Mouse (Mus musculus) heart, embryonic 15.5 days (tissue): ENCODE measurements around the gene Col20a1. TPM values are rescaled to one million over a fixed set of nuclear protein-coding genes. Genes with fewer than 3 reads are reported as not detected.
A peak's percentile ranks its signal among the peaks of the same experiment; 100 is the strongest.

ENCODE experiments used
- ATAC-seq: fragments of 200-750 bp; cut with Nextera tagmentation; replicated peaks from 2 replicates; pipeline ENCODE4 v1.8.0; 2017; ENCODE audit warnings: low read depth, moderate TSS enrichment; ENCODE audit not compliant: insufficient number of reproducible peaks, insufficient read depth, low FRiP score
- H3K27ac ChIP-seq: fragments of 300-500 bp; sonication (generic); 2 replicates; pipeline ENCODE4 v1.5.1; 2015; ENCODE audit warnings: mild to moderate bottlenecking, inconsistent platforms
- H3K27me3 ChIP-seq: fragments of 300-500 bp; sonication (generic); 2 replicates; pipeline ENCODE4 v1.6.1; 2015; ENCODE audit warnings: inconsistent platforms
- H3K36me3 ChIP-seq: fragments of 300-500 bp; sonication (generic); 2 replicates; pipeline ENCODE4 v1.6.1; 2015; ENCODE audit warnings: mild to moderate bottlenecking, inconsistent platforms
- H3K4me1 ChIP-seq: fragments of 300-500 bp; sonication (generic); replicated peaks from 2 replicates; pipeline ENCODE4 v1.6.1; 2015; ENCODE audit warnings: inconsistent platforms
- H3K4me2 ChIP-seq: fragments of 300-500 bp; sonication (generic); 2 replicates; pipeline ENCODE4 v1.6.1; 2015; ENCODE audit warnings: inconsistent platforms, mild to moderate bottlenecking, moderate library complexity
- H3K4me3 ChIP-seq: fragments of 300-500 bp; sonication (generic); 2 replicates; pipeline ENCODE4 v1.5.1; 2015; ENCODE audit warnings: mild to moderate bottlenecking, inconsistent platforms
- H3K9ac ChIP-seq: fragments of 300-500 bp; sonication (generic); 2 replicates; pipeline ENCODE4 v1.6.1; 2015; ENCODE audit warnings: mild to moderate bottlenecking, inconsistent platforms
- H3K9me3 ChIP-seq: fragments of 300-500 bp; sonication (generic); replicated peaks from 2 replicates; pipeline ENCODE4 v1.6.1; 2016; ENCODE audit warnings: inconsistent platforms
- WGBS: fragments of 180-500 bp; shearing (Covaris S2); methylation state at CpG from one replicate; pipeline ENCODE4 v1.1.7; 2015; ENCODE audit warnings: mixed read lengths; 5-methylcytosine and 5-hydroxymethylcytosine counted together
- polyA plus RNA-seq: library from polyadenylated mRNA; unstranded; fragments of >200 nt; fragmentation: Nextera tagmentation; extraction: Ambion mirVana; gene quantifications from 2 replicates; pipeline ENCODE4 v1.2.1, GENCODE M21; 2015

Gene Col20a1
- polyA plus RNA-seq, 1 experiment from 2014 or later: 0.04 TPM

GRCm38 (mm10) chr2:180996436-180996835, 10.1 kb downstream of the Col20a1 start:
- no peaks in the 10 kb centered on the region for H3K9me3 ChIP-seq
- WGBS: 9% methylated on average over 5 of the region's 5 CpGs
- H3K27me3 ChIP-seq: peaks cover 20% of the 10 kb centered on the region
- ATAC-seq: no peak
- H3K9ac ChIP-seq: no peak overlapping the region
- no peaks in the 10 kb centered on the region for H3K36me3 ChIP-seq
- H3K4me3 ChIP-seq: no peak overlapping the region
- no peak overlapping the region for H3K4me2 ChIP-seq
- no peak overlapping the region for H3K27ac ChIP-seq
- H3K4me1 ChIP-seq: no peaks in the 10 kb centered on the region

- Histone ChIP-seq H3K4me3 (no peak overlapping the region), H3K27ac (no peak overlapping the region), H3K4me1 (no peaks in the 10 kb centered on the region), H3K36me3 (no peaks in the 10 kb centered on the region), H3K4me2 (no peak overlapping the region), H3K9me3 (no peaks in the 10 kb centered on the region), H3K9ac (no peak overlapping the region), H3K27me3 (peaks cover 20% of the 10 kb centered on the region)
- 59% methylated on average over 3 of the region's 3 CpGs for WGBS
- no peak for ATAC-seq
Observed at GRCm38 (mm10) chr2:180996905-180997304, 10.6 kb downstream of the Col20a1 start.

GRCm38 (mm10) chr2:181007054-181007453, 20.7 kb downstream of the Col20a1 start:
- WGBS: 69% methylated on average over 4 of the region's 4 CpGs

GRCm38 (mm10) chr2:181008339-181008738, 22.0 kb downstream of the Col20a1 start:
- WGBS: 77% methylated on average over 5 of the region's 5 CpGs

More at GRCm38 (mm10) chr2:181007054-181007453, 20.7 kb downstream of the Col20a1 start:
- Histone ChIP-seq H3K27ac (no peak overlapping the region), H3K9ac (no peak overlapping the region), H3K27me3 (peaks cover 30% of the 10 kb centered on the region), H3K36me3 (no peaks in the 10 kb centered on the region), H3K4me2 (no peak overlapping the region), H3K4me3 (no peak overlapping the region), H3K4me1 (no peaks in the 10 kb centered on the region), H3K9me3 (no peaks in the 10 kb centered on the region)
- ATAC-seq: no peak

GRCm38 (mm10) chr2:181031406-181031934, 45.1 kb downstream of the Col20a1 start:
- no peaks in the 10 kb centered on the region for H3K9me3 ChIP-seq
- H3K27ac ChIP-seq: no peak overlapping the region
- no peaks in the 10 kb centered on the region for H3K36me3 ChIP-seq
- peaks cover 87% of the 10 kb centered on the region for H3K27me3 ChIP-seq
- no peak overlapping the region for H3K9ac ChIP-seq
- H3K4me2 ChIP-seq: no peak overlapping the region
- H3K4me3 ChIP-seq: no peak overlapping the region
- ATAC-seq: no peak
- H3K4me1 ChIP-seq: peaks cover 15% of the 10 kb centered on the region
- WGBS: 76% methylated on average over 11 of the region's 11 CpGs

More at GRCm38 (mm10) chr2:181008339-181008738, 22.0 kb downstream of the Col20a1 start:
- Histone ChIP-seq H3K4me1 (no peaks in the 10 kb centered on the region), H3K36me3 (no peaks in the 10 kb centered on the region), H3K4me3 (no peak overlapping the region), H3K27ac (no peak overlapping the region), H3K4me2 (no peak overlapping the region), H3K9ac (no peak overlapping the region), H3K27me3 (peaks cover 39% of the 10 kb centered on the region), H3K9me3 (no peaks in the 10 kb centered on the region)
- no peak for ATAC-seq

GRCm38 (mm10) chr2:181032407-181032806, 46.1 kb downstream of the Col20a1 start:
- ATAC-seq: no peak
- no peaks in the 10 kb centered on the region for H3K36me3 ChIP-seq
- H3K27me3 ChIP-seq: peaks cover 96% of the 10 kb centered on the region
- H3K4me1 ChIP-seq: peaks cover 15% of the 10 kb centered on the region
- 29% methylated on average over 5 of the region's 5 CpGs for WGBS
- no peaks in the 10 kb centered on the region for H3K9me3 ChIP-seq
- H3K4me3 ChIP-seq: no peak overlapping the region
- H3K27ac ChIP-seq: no peak overlapping the region
- no peak overlapping the region for H3K4me2 ChIP-seq
- no peak overlapping the region for H3K9ac ChIP-seq

GRCm38 (mm10) chr2:181033310-181033709, 47.0 kb downstream of the Col20a1 start:
- Histone ChIP-seq H3K4me1 (peaks cover 15% of the 10 kb centered on the region), H3K9me3 (no peaks in the 10 kb centered on the region), H3K9ac (no peak overlapping the region), H3K27me3 (peaks cover 96% of the 10 kb centered on the region), H3K4me2 (no peak overlapping the region), H3K4me3 (no peak overlapping the region), H3K27ac (no peak overlapping the region), H3K36me3 (no peaks in the 10 kb centered on the region)
- 24% methylated on average over 6 of the region's 6 CpGs for WGBS
- no peak for ATAC-seq

- Histone ChIP-seq H3K27ac (no peak overlapping the region), H3K9me3 (no peaks in the 10 kb centered on the region), H3K9ac (no peak overlapping the region), H3K4me2 (no peak overlapping the region), H3K27me3 (peaks cover 96% of the 10 kb centered on the region), H3K36me3 (no peaks in the 10 kb centered on the region), H3K4me3 (no peak overlapping the region), H3K4me1 (peaks cover 27% of the 10 kb centered on the region)
- ATAC-seq: no peak
- 77% methylated on average over 7 of the region's 7 CpGs for WGBS
Observed at GRCm38 (mm10) chr2:181035186-181035585, 48.9 kb downstream of the Col20a1 start.

- Histone ChIP-seq H3K4me2 (no peak overlapping the region), H3K4me3 (no peak overlapping the region), H3K27me3 (peaks cover 96% of the 10 kb centered on the region), H3K36me3 (no peaks in the 10 kb centered on the region), H3K27ac (no peak overlapping the region), H3K4me1 (peaks cover 27% of the 10 kb centered on the region), H3K9ac (no peak overlapping the region), H3K9me3 (no peaks in the 10 kb centered on the region)
- WGBS: 63% methylated on average over 6 of the region's 6 CpGs
- no peak for ATAC-seq
Observed at GRCm38 (mm10) chr2:181036561-181036960, 50.2 kb downstream of the Col20a1 start.

GRCm38 (mm10) chr2:181038644-181039355, 52.5 kb downstream of the Col20a1 start:
- no peak overlapping the region for H3K27ac ChIP-seq
- H3K27me3 ChIP-seq: peaks cover 98% of the 10 kb centered on the region
- no peaks in the 10 kb centered on the region for H3K36me3 ChIP-seq
- WGBS: under 1% methylated on average over 57 of the region's 63 CpGs
- H3K4me1 ChIP-seq: peaks cover 13% of the 10 kb centered on the region
- no peaks in the 10 kb centered on the region for H3K9me3 ChIP-seq
- H3K4me3 ChIP-seq: peak overlapping the region; percentile 51
- H3K9ac ChIP-seq: peak overlapping the region; percentile 33
- ATAC-seq: no peak
- H3K4me2 ChIP-seq: peak overlapping the region; percentile 90

GRCm38 (mm10) chr2:181039356-181039680, 53.0 kb downstream of the Col20a1 start:
- Histone ChIP-seq H3K4me1 (peaks cover 12% of the 10 kb centered on the region), H3K36me3 (no peaks in the 10 kb centered on the region), H3K4me3 (peak overlapping the region; percentile 51), H3K9ac (peak overlapping the region; percentile 33; the same call in 1 of the 2 replicates), H3K9me3 (no peaks in the 10 kb centered on the region), H3K4me2 (peak overlapping the region; percentile 90), H3K27ac (no peak overlapping the region), H3K27me3 (peaks cover 93% of the 10 kb centered on the region)
- ATAC-seq: no peak
- WGBS: 1% methylated on average over 16 of the region's 16 CpGs

GRCm38 (mm10) chr2:181041941-181042340, 55.6 kb downstream of the Col20a1 start:
- WGBS: 12% methylated on average over 7 of the region's 7 CpGs
- no peak overlapping the region for H3K27ac ChIP-seq
- peaks cover 77% of the 10 kb centered on the region for H3K27me3 ChIP-seq
- H3K9ac ChIP-seq: no peak overlapping the region
- H3K36me3 ChIP-seq: no peaks in the 10 kb centered on the region
- no peak overlapping the region for H3K4me2 ChIP-seq
- no peaks in the 10 kb centered on the region for H3K9me3 ChIP-seq
- H3K4me1 ChIP-seq: peaks cover 12% of the 10 kb centered on the region
- no peak for ATAC-seq
- no peak overlapping the region for H3K4me3 ChIP-seq
